Mouse (Mus musculus) olfactory bulb, adult 2 months (tissue): ENCODE measurements at regions not wholly inside any gene's neighbourhood (a gene's known extent, or its start where the extent isn't known, plus 50 kb on each side); places are given as distances from the start of the nearest gene placed in this dataset.

Source experiments
- CTCF ChIP-seq: fragments of 200-500 bp; IDR thresholded peaks from 2 replicates; pipeline ENCODE4 v1.5.1; 2012; ENCODE audit warnings: low read depth, mild to moderate bottlenecking, low read length, moderate library complexity; ENCODE audit not compliant: insufficient read depth
- POLR2A ChIP-seq: fragments of 200-500 bp; IDR thresholded peaks from 2 replicates; pipeline ENCODE4 v1.6.1; 2012; ENCODE audit warnings: mild to moderate bottlenecking, low read depth, low read length, moderate library complexity; ENCODE audit not compliant: insufficient read depth

GRCm38 (mm10) chr12:16013861-16014630 is 197.3 kb upstream of the Trib2 start:
- TF ChIP-seq CTCF (no peak), POLR2A (no peak)
